Mouse (Mus musculus): ENCODE results near the gene Btf3. TPM values are rescaled to one million over a fixed set of nuclear protein-coding genes. Genes with fewer than 3 reads are reported as not detected.

Gene Btf3
- polyA plus RNA-seq, 1 experiment: 484 TPM

DNA sequence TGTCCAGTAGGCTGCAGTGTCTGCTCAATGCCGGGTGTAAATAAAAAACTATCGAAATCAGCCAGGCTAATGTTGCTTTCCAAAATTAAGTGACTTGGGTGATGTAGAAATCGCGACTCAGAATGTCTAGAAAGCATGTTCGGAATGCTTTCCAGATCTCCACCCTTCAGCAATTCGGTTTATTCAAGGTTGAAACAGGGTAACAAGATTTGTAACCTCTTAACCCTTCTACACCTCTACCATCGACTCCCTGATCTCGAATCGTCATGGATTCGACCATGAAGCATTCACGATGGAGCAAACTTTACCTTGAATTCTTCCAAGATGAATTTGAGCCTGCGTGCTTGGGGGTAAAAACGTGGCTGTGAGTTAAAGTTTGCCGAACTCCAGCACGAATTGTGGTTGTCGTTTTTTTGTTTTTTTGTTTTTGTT lies 456 bp upstream of the Btf3 start:
- no peak for TF ChIP-seq CTCF (IDR thresholded peaks at IDR 0.05; ENCODE audit: control insufficient read depth, insufficient read depth, low read length)
- no peak for TF ChIP-seq POLR2A (IDR thresholded peaks at IDR 0.05; ENCODE audit: borderline replicate concordance, control insufficient read depth, low read depth, low read length)
- Histone ChIP-seq H3K4me3 (replicated peaks; ENCODE audit: control insufficient read depth, low read depth, low read length) (peak overlapping the region; percentile 76), H3K27ac (ENCODE audit: control insufficient read depth, insufficient read depth, low read depth, low read length, poor library complexity) (peak overlapping the region; percentile 94), H3K4me1 (ENCODE audit: control insufficient read depth, insufficient read depth, low read length) (no peaks in the 10 kb centered on the region; the same call in 1 of the 2 replicates)
- 2% methylated on average over 16 of the region's 16 CpGs for WGBS

DNA sequence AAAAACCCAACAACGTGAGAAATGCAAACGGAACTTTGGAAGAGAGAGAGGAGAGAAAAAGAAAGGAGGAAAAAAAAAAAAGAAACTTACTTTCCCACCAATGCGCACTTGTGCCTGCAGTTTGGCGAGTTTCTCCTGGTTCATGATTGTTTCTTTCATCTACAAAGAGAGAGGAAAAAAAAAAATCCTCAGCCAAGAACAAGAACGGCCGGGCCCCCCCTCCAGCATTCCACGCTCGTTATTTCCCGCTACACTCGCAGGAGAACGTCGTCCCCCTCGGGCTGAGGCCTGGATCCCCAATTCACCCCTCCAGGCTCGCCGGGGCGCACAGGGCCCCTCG lies 696 bp downstream of the Btf3 start:
- WGBS: under 1% methylated on average over 17 of the region's 17 CpGs
- Histone ChIP-seq H3K27ac (ENCODE audit: control insufficient read depth, insufficient read depth, low read depth, low read length, poor library complexity) (peak overlapping the region; percentile 94; the same call in 1 of the 2 replicates), H3K4me1 (ENCODE audit: control insufficient read depth, insufficient read depth, low read length) (no peaks in the 10 kb centered on the region; the same call in 1 of the 2 replicates), H3K4me3 (replicated peaks; ENCODE audit: control insufficient read depth, low read depth, low read length) (peak overlapping the region; percentile 76)
- no peak for TF ChIP-seq CTCF (IDR thresholded peaks at IDR 0.05; ENCODE audit: control insufficient read depth, insufficient read depth, low read length)
- TF ChIP-seq POLR2A (IDR thresholded peaks at IDR 0.05; ENCODE audit: borderline replicate concordance, control insufficient read depth, low read depth, low read length): no peak

DNA sequence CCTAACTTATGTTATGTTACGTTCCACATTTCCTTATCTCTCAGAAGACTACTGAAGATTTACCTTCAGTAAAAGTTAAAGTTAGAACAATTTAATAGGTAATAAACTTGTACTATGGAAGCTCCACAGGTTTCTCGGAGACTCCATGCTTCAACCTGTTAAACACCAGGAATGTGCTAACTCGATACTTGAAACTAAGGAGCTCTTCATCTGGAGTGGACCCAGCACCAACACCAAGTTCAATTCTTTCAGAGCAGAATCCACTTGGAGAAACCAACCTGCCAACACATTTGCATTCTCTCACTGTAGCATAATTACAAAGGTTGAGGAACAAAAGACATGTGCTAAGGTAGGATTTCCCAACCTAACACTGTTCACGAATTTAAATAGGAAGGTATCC lies 1.7 kb downstream of the Btf3 start:
- 55% methylated on average over 4 of the region's 4 CpGs for WGBS
- Histone ChIP-seq H3K4me1 (ENCODE audit: control insufficient read depth, insufficient read depth, low read length) (no peaks in the 10 kb centered on the region; the same call in 1 of the 2 replicates), H3K27ac (ENCODE audit: control insufficient read depth, insufficient read depth, low read depth, low read length, poor library complexity) (no peak overlapping the region), H3K4me3 (replicated peaks; ENCODE audit: control insufficient read depth, low read depth, low read length) (no peak overlapping the region)
- no peak for TF ChIP-seq POLR2A (IDR thresholded peaks at IDR 0.05; ENCODE audit: borderline replicate concordance, control insufficient read depth, low read depth, low read length)
- TF ChIP-seq CTCF (IDR thresholded peaks at IDR 0.05; ENCODE audit: control insufficient read depth, insufficient read depth, low read length): no peak

DNA sequence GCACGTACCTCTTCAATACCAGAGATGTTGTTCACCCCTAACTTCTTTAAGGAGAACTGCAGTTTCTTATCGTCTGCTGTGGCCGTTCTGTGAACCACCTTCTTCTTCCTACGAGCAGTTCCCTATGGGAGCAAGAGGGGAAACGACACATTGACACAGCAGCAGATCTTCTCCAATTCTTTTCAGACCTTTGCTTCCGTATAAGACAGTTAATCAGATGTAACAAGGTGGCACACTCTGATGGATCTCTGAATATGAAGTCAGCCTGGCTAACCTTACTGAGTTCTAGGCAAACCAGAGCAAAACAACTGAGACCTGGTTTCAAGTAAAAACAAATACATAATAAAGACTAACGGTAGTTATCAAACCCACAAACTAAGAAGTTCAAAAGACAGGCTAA lies 3.2 kb downstream of the Btf3 start:
- Histone ChIP-seq H3K27ac (ENCODE audit: control insufficient read depth, insufficient read depth, low read depth, low read length, poor library complexity) (no peak overlapping the region), H3K4me3 (replicated peaks; ENCODE audit: control insufficient read depth, low read depth, low read length) (no peak overlapping the region), H3K4me1 (ENCODE audit: control insufficient read depth, insufficient read depth, low read length) (no peaks in the 10 kb centered on the region; the same call in 1 of the 2 replicates)
- TF ChIP-seq POLR2A (IDR thresholded peaks at IDR 0.05; ENCODE audit: borderline replicate concordance, control insufficient read depth, low read depth, low read length): no peak
- TF ChIP-seq CTCF (IDR thresholded peaks at IDR 0.05; ENCODE audit: control insufficient read depth, insufficient read depth, low read length): no peak
- WGBS: 70% methylated on average over 7 of the region's 7 CpGs

DNA sequence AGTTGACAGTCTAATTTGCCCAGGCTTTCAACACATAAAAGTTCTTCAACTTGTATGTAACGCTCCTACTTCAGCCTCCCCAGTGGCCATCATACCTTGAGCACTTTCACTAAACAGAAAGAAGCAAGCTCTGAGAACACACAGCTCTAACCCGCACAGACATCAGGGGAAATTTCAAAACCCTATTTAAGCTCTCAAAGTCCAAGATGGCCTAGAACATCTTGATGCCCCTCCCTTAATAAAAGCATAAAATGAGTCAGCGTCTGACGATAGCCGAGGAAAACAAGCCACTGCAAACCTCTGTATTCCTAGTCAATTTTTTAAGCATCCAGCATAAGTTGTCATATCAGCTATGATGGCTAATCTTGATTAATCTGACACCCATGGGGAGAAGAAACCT lies 5.2 kb downstream of the Btf3 start:
- TF ChIP-seq CTCF (IDR thresholded peaks at IDR 0.05; ENCODE audit: control insufficient read depth, insufficient read depth, low read length) (no peak), POLR2A (IDR thresholded peaks at IDR 0.05; ENCODE audit: borderline replicate concordance, control insufficient read depth, low read depth, low read length) (no peak)
- H3K4me3 ChIP-seq (replicated peaks; ENCODE audit: control insufficient read depth, low read depth, low read length): no peak overlapping the region
- 88% methylated on average over 5 of the region's 5 CpGs for WGBS
- H3K27ac ChIP-seq (ENCODE audit: control insufficient read depth, insufficient read depth, low read depth, low read length, poor library complexity): no peak overlapping the region
- no peaks in the 10 kb centered on the region; the same call in 1 of the 2 replicates for H3K4me1 ChIP-seq (ENCODE audit: control insufficient read depth, insufficient read depth, low read length)

DNA sequence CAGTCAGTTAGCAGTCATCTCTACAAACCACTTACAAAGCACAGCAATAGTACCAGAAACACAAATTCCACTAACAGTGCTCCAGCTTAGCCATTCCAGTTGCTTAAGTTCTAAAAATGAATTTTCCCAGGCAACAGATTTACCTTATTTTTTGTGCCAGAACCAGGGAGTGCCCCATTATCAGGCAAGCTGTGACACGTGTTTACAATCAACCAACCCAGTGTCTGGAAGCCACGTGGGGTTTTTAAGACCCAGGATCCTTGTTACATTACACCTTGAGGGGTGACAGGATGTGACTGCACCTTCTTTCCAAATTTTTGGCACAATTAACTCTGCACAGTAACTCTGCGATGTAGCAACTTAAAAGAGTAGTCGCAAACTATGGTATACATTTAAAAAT lies 8.1 kb downstream of the Btf3 start:
- H3K4me3 ChIP-seq (replicated peaks; ENCODE audit: control insufficient read depth, low read depth, low read length): no peak overlapping the region
- no peak overlapping the region for H3K27ac ChIP-seq (ENCODE audit: control insufficient read depth, insufficient read depth, low read depth, low read length, poor library complexity)
- 87% methylated on average over 4 of the region's 4 CpGs for WGBS
- TF ChIP-seq POLR2A (IDR thresholded peaks at IDR 0.05; ENCODE audit: borderline replicate concordance, control insufficient read depth, low read depth, low read length): no peak
- no peak for TF ChIP-seq CTCF (IDR thresholded peaks at IDR 0.05; ENCODE audit: control insufficient read depth, insufficient read depth, low read length)
- H3K4me1 ChIP-seq (ENCODE audit: control insufficient read depth, insufficient read depth, low read length): no peaks in the 10 kb centered on the region

DNA sequence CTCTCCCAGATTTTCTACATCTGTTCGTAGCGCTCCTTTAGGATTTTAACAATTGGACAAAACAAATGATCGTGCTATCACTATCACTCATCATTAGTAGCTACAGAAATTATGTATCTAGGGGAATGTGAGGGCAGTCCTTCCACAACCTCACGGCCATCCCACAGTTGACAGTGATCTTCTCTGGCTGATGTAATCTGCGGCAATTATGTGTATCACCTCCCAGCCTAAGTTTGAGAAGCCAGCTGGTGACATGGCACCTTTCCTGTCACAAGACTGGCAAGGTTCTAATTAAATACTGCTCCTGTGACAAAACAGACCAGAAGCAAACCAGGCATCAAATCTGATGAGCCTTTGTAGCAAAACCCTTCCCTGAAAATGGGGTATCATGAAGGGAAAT lies 8.8 kb downstream of the Btf3 start:
- Histone ChIP-seq H3K4me1 (ENCODE audit: control insufficient read depth, insufficient read depth, low read length) (no peaks in the 10 kb centered on the region), H3K4me3 (replicated peaks; ENCODE audit: control insufficient read depth, low read depth, low read length) (no peak overlapping the region), H3K27ac (ENCODE audit: control insufficient read depth, insufficient read depth, low read depth, low read length, poor library complexity) (no peak overlapping the region)
- no peak for TF ChIP-seq POLR2A (IDR thresholded peaks at IDR 0.05; ENCODE audit: borderline replicate concordance, control insufficient read depth, low read depth, low read length)
- TF ChIP-seq CTCF (IDR thresholded peaks at IDR 0.05; ENCODE audit: control insufficient read depth, insufficient read depth, low read length): no peak
- WGBS: 84% methylated on average over 5 of the region's 5 CpGs

DNA sequence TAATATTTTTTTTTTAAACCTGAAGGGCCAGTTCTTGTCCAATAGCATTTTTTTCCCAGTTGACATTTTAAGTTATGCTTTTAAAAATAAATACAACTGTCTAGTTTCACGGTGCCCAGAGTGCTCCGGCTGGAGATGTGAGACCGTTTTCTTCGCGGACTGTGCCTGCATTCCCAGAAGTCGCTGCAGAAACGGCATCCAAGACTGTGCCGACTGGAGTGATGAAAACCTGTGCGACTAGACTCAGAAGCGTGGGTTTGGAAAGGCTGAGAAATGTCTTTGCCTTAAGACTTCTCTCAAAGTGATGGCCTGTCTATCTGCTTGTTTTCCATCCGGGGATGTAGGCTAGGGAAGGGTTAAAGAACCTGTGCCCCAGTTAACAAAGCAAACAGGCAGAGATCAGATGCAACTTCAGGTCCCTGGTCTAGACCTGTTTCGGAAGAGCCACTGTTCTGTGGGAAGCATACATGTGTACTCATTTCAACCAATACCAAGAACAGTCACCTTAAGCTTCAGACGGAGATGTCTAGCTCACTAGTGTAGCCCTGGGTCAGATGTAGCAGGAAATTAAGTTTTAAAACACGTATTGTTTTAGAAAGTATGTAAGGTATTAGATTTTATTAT lies 9.8 kb downstream of the Btf3 start:
- WGBS: 82% methylated on average over 14 of the region's 14 CpGs
- Histone ChIP-seq H3K4me3 (replicated peaks; ENCODE audit: control insufficient read depth, low read depth, low read length) (no peak overlapping the region), H3K27ac (ENCODE audit: control insufficient read depth, insufficient read depth, low read depth, low read length, poor library complexity) (no peak overlapping the region), H3K4me1 (ENCODE audit: control insufficient read depth, insufficient read depth, low read length) (no peaks in the 10 kb centered on the region)
- TF ChIP-seq CTCF (IDR thresholded peaks at IDR 0.05; ENCODE audit: control insufficient read depth, insufficient read depth, low read length) (no peak), POLR2A (IDR thresholded peaks at IDR 0.05; ENCODE audit: borderline replicate concordance, control insufficient read depth, low read depth, low read length) (no peak)

DNA sequence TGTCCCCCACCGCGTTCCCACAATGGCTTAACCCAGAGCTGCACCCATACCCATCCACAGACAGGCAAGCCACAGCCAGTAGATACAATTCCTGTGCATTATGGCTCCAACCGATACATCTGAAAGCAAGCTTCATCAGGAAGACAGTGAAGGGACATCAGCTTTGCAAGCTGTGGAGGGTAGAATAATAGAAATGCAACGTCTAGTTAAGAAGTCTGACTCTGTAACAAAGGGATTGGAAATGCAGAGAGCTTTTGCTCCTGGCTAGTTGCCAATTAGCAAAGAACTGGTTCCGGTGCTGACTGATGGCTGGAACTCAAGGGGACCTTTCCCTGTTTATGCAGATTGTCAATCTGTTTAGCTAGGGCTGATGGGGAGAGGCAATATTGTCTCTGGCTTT lies 10.4 kb downstream of the Btf3 start:
- 69% methylated on average over 5 of the region's 5 CpGs for WGBS
- Histone ChIP-seq H3K4me3 (replicated peaks; ENCODE audit: control insufficient read depth, low read depth, low read length) (no peak overlapping the region), H3K27ac (ENCODE audit: control insufficient read depth, insufficient read depth, low read depth, low read length, poor library complexity) (no peak overlapping the region), H3K4me1 (ENCODE audit: control insufficient read depth, insufficient read depth, low read length) (no peaks in the 10 kb centered on the region)
- TF ChIP-seq POLR2A (IDR thresholded peaks at IDR 0.05; ENCODE audit: borderline replicate concordance, control insufficient read depth, low read depth, low read length): no peak
- TF ChIP-seq CTCF (IDR thresholded peaks at IDR 0.05; ENCODE audit: control insufficient read depth, insufficient read depth, low read length): no peak
